Mouse (Mus musculus) brain, embryonic 14.5 days (tissue): ENCODE results near the gene Arpin. TPM values are rescaled to one million over a fixed set of nuclear protein-coding genes. Genes with fewer than 3 reads are reported as not detected.

Experiments used
- DNase-seq: peaks from one replicate; pipeline ENCODE4 v3.0.0-alpha.2; 2011; ENCODE audit warnings: low read depth
- CTCF ChIP-seq: fragments of 200-500 bp; IDR thresholded peaks from 2 replicates; pipeline ENCODE4 v1.5.1; 2012; ENCODE audit warnings: inconsistent platforms, mild to moderate bottlenecking, moderate library complexity, borderline replicate concordance; ENCODE audit not compliant: insufficient read depth, insufficient read length; ENCODE audit errors: extremely low read depth
- POLR2A ChIP-seq: fragments of 200-500 bp; IDR thresholded peaks from 2 replicates; pipeline ENCODE4 v1.6.1; 2012; ENCODE audit warnings: mild to moderate bottlenecking, inconsistent platforms, borderline replicate concordance; ENCODE audit not compliant: poor library complexity, insufficient read depth, insufficient read length, severe bottlenecking; ENCODE audit errors: extremely low read depth
- polyA plus RNA-seq: library from polyadenylated mRNA; depleted of rRNA; stranded (reverse); fragments of >200 nt; gene quantifications from 2 replicates; pipeline ENCODE4 v1.2.3, GENCODE M21; 2012; rRNA removed

The Arpin gene
- polyA plus RNA-seq, result 10.0 and 13.7 TPM in 2 replicates

- no peak for TF ChIP-seq CTCF
- peak; percentile 19; the same call in 1 of the 2 replicates for TF ChIP-seq POLR2A
- DNase-seq, result peak; percentile 83
These were observed at the start of gene Arpin for GRCm38 (mm10) chr7:79934862-79935510. Gene Arpin, minus strand, starts transcription at chr7:79935359.

- no peak for DNase-seq
- TF ChIP-seq POLR2A (no peak), CTCF (no peak)
These were observed 40.2 kb upstream of the Arpin start for GRCm38 (mm10) chr7:79975316-79975715.

- no peak for DNase-seq
- TF ChIP-seq POLR2A (no peak), CTCF (no peak)
These were observed 37.0 kb upstream of the Arpin start for GRCm38 (mm10) chr7:79972195-79972594.

GRCm38 (mm10) chr7:79970336-79970735 is 35.2 kb upstream of the Arpin start:
- no peak for DNase-seq
- no peak for TF ChIP-seq POLR2A
- no peak for TF ChIP-seq CTCF

GRCm38 (mm10) chr7:79968326-79968725 is 33.2 kb upstream of the Arpin start:
- TF ChIP-seq POLR2A, result no peak
- TF ChIP-seq CTCF, result no peak
- no peak for DNase-seq

- no peak for DNase-seq
These were observed 26.4 kb upstream of the Arpin start for GRCm38 (mm10) chr7:79961600-79961999.

GRCm38 (mm10) chr7:79956131-79956530 is 21.0 kb upstream of the Arpin start:
- TF ChIP-seq POLR2A, result no peak
- no peak for TF ChIP-seq CTCF
- no peak for DNase-seq

More at GRCm38 (mm10) chr7:79961600-79961999, 26.4 kb upstream of the Arpin start:
- no peak for TF ChIP-seq POLR2A
- no peak for TF ChIP-seq CTCF

GRCm38 (mm10) chr7:79954890-79955289 is 19.7 kb upstream of the Arpin start:
- TF ChIP-seq CTCF (no peak), POLR2A (no peak)
- no peak for DNase-seq

GRCm38 (mm10) chr7:79951038-79951437 is 15.9 kb upstream of the Arpin start:
- no peak for DNase-seq
- no peak for TF ChIP-seq CTCF
- TF ChIP-seq POLR2A, result no peak

GRCm38 (mm10) chr7:79950236-79950635 is 15.1 kb upstream of the Arpin start:
- DNase-seq, result no peak
- TF ChIP-seq POLR2A (no peak), CTCF (no peak)

GRCm38 (mm10) chr7:79935511-79936205 is 499 bp upstream of the Arpin start:
- DNase-seq, result no peak
- TF ChIP-seq POLR2A (no peak), CTCF (no peak)

GRCm38 (mm10) chr7:79934461-79934860 is 698 bp downstream of the Arpin start:
- DNase-seq, result peak; percentile 20
- TF ChIP-seq CTCF (no peak), POLR2A (no peak)

- no peak for DNase-seq
- no peak for TF ChIP-seq POLR2A
- TF ChIP-seq CTCF, result no peak
These were observed 6.6 kb downstream of the Arpin start for GRCm38 (mm10) chr7:79928516-79929052.
